Mouse (Mus musculus): ENCODE results near the gene Sec22b. TPM values are rescaled to one million over a fixed set of nuclear protein-coding genes. Genes with fewer than 3 reads are reported as not detected.

Sec22b gene
- polyA plus RNA-seq, 1 experiment: 21.5 TPM

DNA sequence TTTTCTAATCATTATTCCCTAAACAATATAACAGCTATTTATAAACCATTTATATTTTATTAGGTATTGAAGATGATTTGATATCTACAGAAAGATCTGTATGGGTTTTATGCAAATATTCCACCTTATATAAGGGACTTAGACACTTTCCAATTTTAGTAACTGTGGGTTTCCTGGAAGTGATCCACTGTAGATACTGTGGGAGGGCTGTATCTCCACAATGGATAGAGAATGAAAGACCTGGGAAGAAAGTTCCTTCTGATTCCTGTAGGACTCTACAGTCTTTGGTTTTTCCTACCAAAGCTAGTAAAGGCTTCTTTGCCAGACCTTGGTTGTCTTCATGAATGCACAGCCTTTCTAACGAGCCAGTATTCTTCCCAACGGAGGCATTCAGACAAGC, 8.7 kb downstream of the Sec22b start:
- TF ChIP-seq POLR2A (IDR thresholded peaks at IDR 0.05; ENCODE audit: control insufficient read depth, low read depth, low read length) (no peak), CTCF (IDR thresholded peaks at IDR 0.05; ENCODE audit: control insufficient read depth, insufficient read depth, insufficient replicate concordance, low read depth, low read length) (no peak)
- no peak overlapping the region for H3K27ac ChIP-seq (ENCODE audit: control insufficient read depth, insufficient read depth, low read depth, low read length)
- H3K36me3 ChIP-seq (ENCODE audit: control insufficient read depth, insufficient read depth, low read length): peaks cover 3% of the 10 kb centered on the region; the same call in 1 of the 2 replicates
- H3K27me3 ChIP-seq (ENCODE audit: control insufficient read depth, insufficient read depth, low read length): no peaks in the 10 kb centered on the region
- H3K4me3 ChIP-seq (ENCODE audit: control insufficient read depth, low read depth, low read length): no peak overlapping the region
- H3K4me1 ChIP-seq (ENCODE audit: control insufficient read depth, insufficient read depth, low read length): no peaks in the 10 kb centered on the region

DNA sequence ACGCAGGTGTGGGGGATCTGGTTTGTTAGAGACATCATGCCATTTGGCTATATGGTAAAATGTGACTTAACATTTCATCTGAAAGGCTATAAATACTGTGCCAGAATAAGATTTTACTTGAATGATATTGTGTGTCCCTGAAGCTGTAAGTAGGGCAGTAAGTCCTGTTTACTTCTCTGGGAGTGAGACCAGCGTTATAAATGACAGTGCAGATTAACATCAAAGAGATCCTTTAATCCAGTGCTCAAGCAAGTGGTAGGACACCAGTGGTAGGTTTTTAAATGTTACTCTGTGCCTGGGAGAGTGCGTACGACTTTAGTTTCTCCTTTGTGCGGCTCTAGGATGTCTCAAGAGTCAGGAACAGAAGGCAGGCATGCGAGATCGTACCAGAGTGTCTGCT, 10.1 kb downstream of the Sec22b start:
- H3K36me3 ChIP-seq (ENCODE audit: control insufficient read depth, insufficient read depth, low read length): peaks cover 3% of the 10 kb centered on the region; the same call in 1 of the 2 replicates
- no peak for TF ChIP-seq CTCF (IDR thresholded peaks at IDR 0.05; ENCODE audit: control insufficient read depth, insufficient read depth, insufficient replicate concordance, low read depth, low read length)
- H3K4me1 ChIP-seq (ENCODE audit: control insufficient read depth, insufficient read depth, low read length): no peaks in the 10 kb centered on the region
- no peak overlapping the region for H3K4me3 ChIP-seq (ENCODE audit: control insufficient read depth, low read depth, low read length)
- no peaks in the 10 kb centered on the region for H3K27me3 ChIP-seq (ENCODE audit: control insufficient read depth, insufficient read depth, low read length)
- no peak overlapping the region for H3K27ac ChIP-seq (ENCODE audit: control insufficient read depth, insufficient read depth, low read depth, low read length)

- TF ChIP-seq CTCF (IDR thresholded peaks at IDR 0.05; ENCODE audit: control insufficient read depth, insufficient read depth, insufficient replicate concordance, low read depth, low read length) (no peak), POLR2A (IDR thresholded peaks at IDR 0.05; ENCODE audit: control insufficient read depth, low read depth, low read length) (no peak)
- no peak overlapping the region for H3K27ac ChIP-seq (ENCODE audit: control insufficient read depth, insufficient read depth, low read depth, low read length)
- H3K36me3 ChIP-seq (ENCODE audit: control insufficient read depth, insufficient read depth, low read length): peaks cover 1% of the 10 kb centered on the region
- no peak overlapping the region for H3K4me3 ChIP-seq (ENCODE audit: control insufficient read depth, low read depth, low read length)
- no peaks in the 10 kb centered on the region for H3K27me3 ChIP-seq (ENCODE audit: control insufficient read depth, insufficient read depth, low read length)
- H3K4me1 ChIP-seq (ENCODE audit: control insufficient read depth, insufficient read depth, low read length): no peaks in the 10 kb centered on the region
These were observed 14.1 kb downstream of the Sec22b start for GRCm38 (mm10) chr3:97915081-97915480.

- Histone ChIP-seq H3K27me3 (ENCODE audit: control insufficient read depth, insufficient read depth, low read length) (no peaks in the 10 kb centered on the region), H3K27ac (ENCODE audit: control insufficient read depth, insufficient read depth, low read depth, low read length) (no peak overlapping the region), H3K4me3 (ENCODE audit: control insufficient read depth, low read depth, low read length) (no peak overlapping the region), H3K36me3 (ENCODE audit: control insufficient read depth, insufficient read depth, low read length) (peaks cover 1% of the 10 kb centered on the region), H3K4me1 (ENCODE audit: control insufficient read depth, insufficient read depth, low read length) (no peaks in the 10 kb centered on the region; the same call in 1 of the 2 replicates)
- no peak for TF ChIP-seq CTCF (IDR thresholded peaks at IDR 0.05; ENCODE audit: control insufficient read depth, insufficient read depth, insufficient replicate concordance, low read depth, low read length)
- no peak for TF ChIP-seq POLR2A (IDR thresholded peaks at IDR 0.05; ENCODE audit: control insufficient read depth, low read depth, low read length)
These were observed 18.0 kb downstream of the Sec22b start for GRCm38 (mm10) chr3:97918885-97919550.

GRCm38 (mm10) chr3:97925246-97925645, 24.3 kb downstream of the Sec22b start:
- Histone ChIP-seq H3K4me3 (ENCODE audit: control insufficient read depth, low read depth, low read length) (no peak overlapping the region), H3K27ac (ENCODE audit: control insufficient read depth, insufficient read depth, low read depth, low read length) (no peak overlapping the region), H3K27me3 (ENCODE audit: control insufficient read depth, insufficient read depth, low read length) (no peaks in the 10 kb centered on the region), H3K36me3 (ENCODE audit: control insufficient read depth, insufficient read depth, low read length) (0 out of 2 replicates have a peak, but pooled peaks cover 1% of the 10 kb centered on the region), H3K4me1 (ENCODE audit: control insufficient read depth, insufficient read depth, low read length) (no peaks in the 10 kb centered on the region; the same call in 1 of the 2 replicates)
- TF ChIP-seq POLR2A (IDR thresholded peaks at IDR 0.05; ENCODE audit: control insufficient read depth, low read depth, low read length) (no peak), CTCF (IDR thresholded peaks at IDR 0.05; ENCODE audit: control insufficient read depth, insufficient read depth, insufficient replicate concordance, low read depth, low read length) (no peak)

- Histone ChIP-seq H3K4me1 (ENCODE audit: control insufficient read depth, insufficient read depth, low read length) (no peaks in the 10 kb centered on the region; the same call in 1 of the 2 replicates), H3K27me3 (ENCODE audit: control insufficient read depth, insufficient read depth, low read length) (no peaks in the 10 kb centered on the region), H3K27ac (ENCODE audit: control insufficient read depth, insufficient read depth, low read depth, low read length) (no peak overlapping the region), H3K36me3 (ENCODE audit: control insufficient read depth, insufficient read depth, low read length) (no peaks in the 10 kb centered on the region), H3K4me3 (ENCODE audit: control insufficient read depth, low read depth, low read length) (no peak overlapping the region)
- TF ChIP-seq CTCF (IDR thresholded peaks at IDR 0.05; ENCODE audit: control insufficient read depth, insufficient read depth, insufficient replicate concordance, low read depth, low read length) (no peak), POLR2A (IDR thresholded peaks at IDR 0.05; ENCODE audit: control insufficient read depth, low read depth, low read length) (no peak)
These were observed 26.3 kb downstream of the Sec22b start for GRCm38 (mm10) chr3:97927322-97927721.

DNA sequence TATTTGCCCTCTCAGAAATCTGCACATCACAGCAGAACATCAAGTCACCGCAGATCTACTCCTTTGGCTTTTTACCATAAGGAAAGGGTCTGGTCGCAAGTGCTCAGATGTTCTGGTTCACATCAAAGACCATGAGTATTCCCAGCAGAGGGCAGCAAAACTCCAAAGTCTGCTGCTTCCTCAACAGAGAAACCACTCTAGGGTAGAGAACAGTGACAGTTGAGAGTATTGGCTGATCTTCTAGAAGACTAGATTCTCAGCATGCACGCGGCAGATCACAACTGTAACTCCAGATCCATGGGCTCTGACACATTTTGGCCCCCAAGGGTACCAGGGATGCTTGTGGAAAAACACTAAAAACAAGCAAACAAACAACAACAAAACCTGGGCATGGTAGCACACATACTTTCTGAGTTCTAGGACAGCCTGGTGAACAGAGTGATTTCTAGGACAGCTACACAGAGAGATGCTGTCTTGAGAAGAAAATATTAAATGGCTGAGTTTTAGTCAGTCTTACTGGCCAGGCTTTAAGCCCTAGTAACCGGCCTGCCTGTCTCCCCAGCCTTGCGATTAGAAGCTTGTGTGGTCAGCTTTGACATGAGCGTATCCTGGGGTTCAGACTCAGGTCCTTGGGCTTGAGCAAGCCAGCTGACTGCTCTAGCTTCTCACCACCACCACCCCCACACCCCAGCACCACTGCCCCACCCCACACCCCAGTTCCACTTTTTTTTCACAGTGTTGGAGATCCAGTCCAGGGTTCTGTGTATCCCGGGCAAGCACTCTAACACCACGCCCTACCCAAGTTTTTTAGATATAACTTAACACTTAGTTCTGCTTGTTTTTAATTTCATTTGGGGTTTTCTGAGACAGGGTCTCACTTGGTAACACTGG, 28.2 kb downstream of the Sec22b start:
- Histone ChIP-seq H3K4me3 (ENCODE audit: control insufficient read depth, low read depth, low read length) (no peak overlapping the region), H3K27ac (ENCODE audit: control insufficient read depth, insufficient read depth, low read depth, low read length) (no peak overlapping the region), H3K4me1 (ENCODE audit: control insufficient read depth, insufficient read depth, low read length) (0 out of 2 replicates have a peak, but pooled peaks cover 2% of the 10 kb centered on the region), H3K36me3 (ENCODE audit: control insufficient read depth, insufficient read depth, low read length) (no peaks in the 10 kb centered on the region), H3K27me3 (ENCODE audit: control insufficient read depth, insufficient read depth, low read length) (no peaks in the 10 kb centered on the region)
- TF ChIP-seq POLR2A (IDR thresholded peaks at IDR 0.05; ENCODE audit: control insufficient read depth, low read depth, low read length): no peak
- no peak for TF ChIP-seq CTCF (IDR thresholded peaks at IDR 0.05; ENCODE audit: control insufficient read depth, insufficient read depth, insufficient replicate concordance, low read depth, low read length)
